Mouse (Mus musculus) hindbrain, embryonic 15.5 days (tissue): ENCODE measurements at regions not wholly inside any gene's neighbourhood (a gene's known extent, or its start where the extent isn't known, plus 50 kb on each side); places are given as distances from the start of the nearest gene placed in this dataset.

ENCODE experiments used
- ATAC-seq: fragments of 200-750 bp; cut with Nextera tagmentation; 2 replicates; pipeline ENCODE4 v1.8.0; 2017; ENCODE audit warnings: low read depth, moderate number of reproducible peaks, moderate TSS enrichment; ENCODE audit not compliant: low FRiP score
- H3K27ac ChIP-seq: fragments of 300-500 bp; sonication (generic); replicated peaks from 2 replicates; pipeline ENCODE4 v1.5.1; 2015; ENCODE audit warnings: mild to moderate bottlenecking, inconsistent platforms
- H3K27me3 ChIP-seq: fragments of 300-500 bp; sonication (generic); 2 replicates; pipeline ENCODE4 v1.6.1; 2015; ENCODE audit warnings: control low read depth, inconsistent platforms
- H3K36me3 ChIP-seq: fragments of 300-500 bp; sonication (generic); 2 replicates; pipeline ENCODE4 v1.6.1; 2015; ENCODE audit warnings: control low read depth, inconsistent platforms
- H3K4me1 ChIP-seq: fragments of 300-500 bp; sonication (generic); replicated peaks from 2 replicates; pipeline ENCODE4 v1.6.1; 2015; ENCODE audit warnings: control low read depth, inconsistent platforms
- H3K4me2 ChIP-seq: fragments of 300-500 bp; sonication (generic); 2 replicates; pipeline ENCODE4 v1.6.1; 2015; ENCODE audit warnings: moderate library complexity, mild to moderate bottlenecking, inconsistent platforms
- H3K4me3 ChIP-seq: fragments of 300-500 bp; sonication (generic); 2 replicates; pipeline ENCODE4 v1.5.1; 2015; ENCODE audit warnings: mild to moderate bottlenecking, inconsistent platforms
- H3K9ac ChIP-seq: fragments of 300-500 bp; sonication (generic); 2 replicates; pipeline ENCODE4 v1.6.1; 2015; ENCODE audit warnings: inconsistent platforms
- H3K9me3 ChIP-seq: fragments of 300-500 bp; sonication (generic); 2 replicates; pipeline ENCODE4 v1.6.1; 2016; ENCODE audit warnings: control low read depth, inconsistent platforms
- WGBS: fragments of 180-500 bp; shearing (Covaris S2); methylation state at CpG from one replicate; pipeline ENCODE4 v1.1.7; 2015; 5-methylcytosine and 5-hydroxymethylcytosine counted together

DNA sequence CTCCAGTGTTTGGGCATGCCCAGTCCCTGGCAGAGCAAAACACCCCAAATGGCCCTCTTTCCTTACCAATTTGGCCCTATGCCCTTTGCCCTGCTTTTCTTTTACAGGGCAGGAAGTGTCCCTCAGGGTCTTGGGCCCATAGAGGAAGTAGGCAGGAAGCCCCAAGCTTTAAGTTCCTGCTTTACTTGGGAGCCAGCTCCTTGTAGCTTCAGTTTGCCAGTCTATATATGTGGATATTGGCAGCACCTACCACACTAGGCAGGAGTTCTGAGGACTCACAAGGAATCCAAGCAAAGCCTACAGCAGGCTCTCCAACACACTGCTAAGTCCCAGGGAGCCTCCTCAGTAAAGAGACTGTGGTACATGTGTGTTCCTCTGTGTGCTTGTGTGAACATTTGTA lies 84.2 kb downstream of the Cstad start:
- no peak overlapping the region for H3K4me2 ChIP-seq
- no peak for ATAC-seq
- no peaks in the 10 kb centered on the region for H3K27me3 ChIP-seq
- H3K9ac ChIP-seq: no peak overlapping the region
- no peaks in the 10 kb centered on the region for H3K9me3 ChIP-seq
- no peak overlapping the region for H3K4me3 ChIP-seq
- no peak overlapping the region for H3K27ac ChIP-seq
- H3K36me3 ChIP-seq: no peaks in the 10 kb centered on the region
- peaks cover 35% of the 10 kb centered on the region for H3K4me1 ChIP-seq

DNA sequence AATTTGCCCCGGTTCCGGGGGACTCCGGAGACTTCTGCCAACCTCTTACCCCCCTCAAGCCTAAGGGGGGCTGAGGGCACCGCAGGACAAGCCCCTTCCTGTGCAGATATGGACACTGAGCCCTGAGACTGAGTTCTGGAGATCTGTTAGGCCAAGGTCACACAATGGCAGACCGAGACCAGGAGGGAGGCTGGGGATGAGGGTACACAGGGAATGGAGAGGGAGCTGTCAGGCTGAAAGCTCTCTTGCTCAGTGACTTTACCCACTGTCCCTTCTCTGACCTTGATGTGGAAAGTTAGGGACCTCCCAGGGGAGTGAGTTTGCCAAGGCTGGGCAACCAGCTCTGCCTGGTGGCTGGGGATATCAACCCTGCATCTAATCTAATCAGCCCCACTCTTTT lies 82.7 kb downstream of the Cstad start:
- peak overlapping the region; percentile 96 for H3K27ac ChIP-seq
- H3K9ac ChIP-seq: peak overlapping the region; percentile 47
- H3K4me1 ChIP-seq: peaks cover 31% of the 10 kb centered on the region
- no peaks in the 10 kb centered on the region for H3K9me3 ChIP-seq
- ATAC-seq: peak; percentile 7; the same call in 1 of the 2 replicates
- no peaks in the 10 kb centered on the region for H3K27me3 ChIP-seq
- H3K36me3 ChIP-seq: no peaks in the 10 kb centered on the region
- peak overlapping the region; percentile 59 for H3K4me2 ChIP-seq
- H3K4me3 ChIP-seq: peak overlapping the region; percentile 27
- 5% methylated on average over 5 of the region's 5 CpGs for WGBS

DNA sequence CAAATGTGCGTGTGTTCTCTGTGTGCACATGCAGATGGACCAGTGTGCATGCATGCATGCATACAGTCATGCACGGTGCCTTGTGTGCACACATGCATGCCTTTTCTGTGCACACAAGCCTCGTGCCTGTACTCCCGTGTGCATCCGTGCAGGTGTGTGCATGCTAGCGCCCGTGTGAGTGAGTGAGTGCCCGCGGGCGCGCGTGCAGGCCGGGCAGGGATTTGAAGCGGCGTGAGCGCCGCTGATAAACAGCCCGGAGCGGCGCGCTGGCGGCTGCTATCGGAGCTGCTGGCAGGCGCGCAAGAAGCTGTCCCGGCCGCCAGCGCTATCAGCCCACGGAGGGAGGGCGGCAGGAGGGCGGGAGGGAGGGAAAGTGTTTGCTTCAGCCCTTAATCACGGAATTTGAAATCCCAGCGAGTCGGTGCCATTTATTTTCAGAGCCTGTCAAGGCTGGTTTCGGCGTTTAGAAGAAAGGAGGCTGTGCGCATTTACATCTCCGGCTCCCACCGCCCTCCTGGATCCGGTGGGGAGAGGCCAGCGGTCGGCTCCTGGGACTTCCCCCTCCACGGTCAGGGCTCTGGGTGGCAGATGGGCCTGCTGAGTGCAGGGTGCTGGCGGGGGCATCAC lies 82.1 kb downstream of the Cstad start:
- Histone ChIP-seq H3K9ac (peak overlapping the region; percentile 47), H3K4me1 (peaks cover 26% of the 10 kb centered on the region), H3K4me2 (peak overlapping the region; percentile 59), H3K27ac (peak overlapping the region; percentile 96), H3K4me3 (peak overlapping the region; percentile 27), H3K27me3 (no peaks in the 10 kb centered on the region), H3K9me3 (no peaks in the 10 kb centered on the region), H3K36me3 (no peaks in the 10 kb centered on the region)
- WGBS: under 1% methylated on average over 44 of the region's 44 CpGs
- ATAC-seq: peak; percentile 91

DNA sequence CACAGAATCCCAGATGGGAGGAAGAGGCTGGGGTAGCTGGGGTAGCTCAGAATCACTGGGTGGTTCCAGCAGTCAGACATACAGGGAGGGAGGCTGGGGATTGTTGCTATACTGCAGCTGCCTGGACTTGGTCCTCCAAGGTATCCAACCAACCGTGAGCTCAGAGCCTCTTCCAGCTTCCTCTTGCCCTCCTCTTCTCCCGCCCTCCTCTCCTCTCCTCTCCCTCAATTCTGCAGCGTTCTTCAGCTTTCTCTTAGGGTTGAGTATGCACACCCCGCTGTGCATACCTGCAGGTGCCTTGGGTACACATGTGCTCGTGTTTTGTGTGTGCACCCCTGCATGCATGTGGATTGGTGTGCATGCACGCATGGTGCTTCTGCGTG lies 81.6 kb downstream of the Cstad start:
- Histone ChIP-seq H3K27me3 (no peaks in the 10 kb centered on the region), H3K4me2 (peak overlapping the region; percentile 59), H3K27ac (peak overlapping the region; percentile 96), H3K36me3 (no peaks in the 10 kb centered on the region), H3K4me1 (peaks cover 26% of the 10 kb centered on the region), H3K4me3 (peak overlapping the region; percentile 27), H3K9ac (peak overlapping the region; percentile 47), H3K9me3 (no peaks in the 10 kb centered on the region)
- peak; percentile 51 for ATAC-seq
- 7% methylated on average over 7 of the region's 7 CpGs for WGBS

DNA sequence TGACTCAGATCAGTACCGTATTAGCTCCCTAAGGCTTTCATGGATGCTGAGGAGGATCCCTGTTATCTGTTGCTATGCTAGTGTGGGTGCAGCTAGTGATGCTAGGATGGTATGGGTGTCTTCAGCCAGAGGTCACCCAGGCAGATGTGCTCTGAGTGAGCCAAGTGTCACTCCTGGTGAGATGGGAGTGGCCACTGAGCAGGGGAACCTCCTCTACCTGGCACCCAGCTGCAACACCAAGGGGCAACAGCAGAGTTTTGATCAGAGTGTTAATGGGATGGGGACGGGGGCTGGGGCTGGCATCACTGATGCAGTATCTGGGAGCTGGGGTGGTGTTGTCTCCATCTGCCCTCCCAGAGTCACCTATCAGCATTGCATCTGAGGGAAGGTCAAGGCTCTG lies 81.0 kb downstream of the Cstad start:
- Histone ChIP-seq H3K27me3 (no peaks in the 10 kb centered on the region), H3K4me2 (no peak overlapping the region), H3K4me1 (peaks cover 32% of the 10 kb centered on the region), H3K9me3 (no peaks in the 10 kb centered on the region), H3K36me3 (no peaks in the 10 kb centered on the region), H3K4me3 (no peak overlapping the region), H3K27ac (peak overlapping the region; percentile 96), H3K9ac (no peak overlapping the region)
- 85% methylated on average over 2 of the region's 2 CpGs for WGBS
- ATAC-seq: 0 out of 2 replicates have a peak, but pooled peaks have one; percentile 1

DNA sequence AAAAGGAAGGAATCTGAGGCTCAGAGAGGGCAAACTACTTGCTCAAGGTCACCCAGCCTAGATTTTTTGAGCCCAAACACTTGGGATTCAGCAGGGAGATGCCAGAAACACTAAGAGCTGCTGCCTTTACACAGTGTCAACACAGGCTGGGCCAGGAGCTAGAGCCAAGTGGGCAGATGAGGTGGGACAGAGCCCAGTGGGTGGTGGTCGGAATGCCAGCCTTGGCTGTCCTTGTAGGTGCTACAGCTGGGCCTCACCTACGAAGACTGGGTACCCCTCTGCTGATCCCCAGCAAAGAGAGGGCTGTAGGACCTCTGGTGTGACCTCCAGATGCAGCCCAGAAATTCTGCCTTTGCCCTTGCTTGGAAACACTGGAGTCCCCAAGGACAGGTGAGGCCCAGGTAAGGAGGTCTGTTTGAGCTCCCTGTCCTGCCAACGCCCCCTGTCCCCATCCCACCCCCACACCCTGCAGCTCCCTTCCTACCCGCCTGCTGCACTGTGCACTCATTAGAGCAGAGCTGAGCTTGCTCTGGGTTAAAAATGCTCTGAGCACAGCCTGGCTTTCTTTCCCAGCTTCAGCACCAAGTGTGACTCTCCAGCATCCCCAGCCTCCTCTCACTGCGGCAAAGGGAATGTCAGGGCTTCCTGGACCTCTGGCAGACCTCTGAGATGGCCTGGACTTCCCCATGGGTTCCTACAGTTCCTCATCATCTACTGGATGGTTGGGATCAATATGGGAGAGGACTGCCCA lies 76.2 kb downstream of the Cstad start:
- no peaks in the 10 kb centered on the region for H3K9me3 ChIP-seq
- no peak overlapping the region for H3K9ac ChIP-seq
- no peaks in the 10 kb centered on the region for H3K27me3 ChIP-seq
- no peak overlapping the region for H3K4me3 ChIP-seq
- 72% methylated on average over 5 of the region's 5 CpGs for WGBS
- peak overlapping the region; percentile 69 for H3K27ac ChIP-seq
- no peak for ATAC-seq
- H3K36me3 ChIP-seq: no peaks in the 10 kb centered on the region
- no peak overlapping the region for H3K4me2 ChIP-seq
- peaks cover 36% of the 10 kb centered on the region for H3K4me1 ChIP-seq

DNA sequence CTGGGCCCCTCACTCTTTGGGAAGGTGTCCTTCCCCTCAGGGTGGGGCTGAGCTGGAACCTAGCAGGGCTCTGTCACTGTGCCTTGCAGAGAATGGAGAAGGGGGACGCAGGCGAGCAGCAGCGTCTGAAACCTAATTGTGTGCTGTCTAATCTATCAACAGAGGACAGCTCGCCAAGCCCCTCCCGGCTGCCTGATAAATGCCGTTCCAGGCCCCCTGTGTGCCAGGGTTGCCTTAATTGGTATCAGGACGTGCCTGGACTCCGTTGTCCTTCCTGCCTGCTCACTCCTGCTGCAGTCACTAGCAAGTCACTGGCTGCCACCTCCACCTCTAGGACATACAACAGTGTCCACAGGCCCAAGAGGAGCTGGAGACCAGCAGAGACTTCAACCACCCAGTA lies 72.6 kb downstream of the Cstad start:
- H3K4me2 ChIP-seq: no peak overlapping the region
- no peak overlapping the region for H3K9ac ChIP-seq
- H3K4me1 ChIP-seq: peaks cover 32% of the 10 kb centered on the region
- peak overlapping the region; percentile 58 for H3K27ac ChIP-seq
- H3K9me3 ChIP-seq: no peaks in the 10 kb centered on the region
- H3K4me3 ChIP-seq: no peak overlapping the region
- H3K27me3 ChIP-seq: no peaks in the 10 kb centered on the region
- WGBS: 2% methylated on average over 8 of the region's 8 CpGs
- 0 out of 2 replicates have a peak, but pooled peaks have one; percentile 37 for ATAC-seq
- H3K36me3 ChIP-seq: no peaks in the 10 kb centered on the region

DNA sequence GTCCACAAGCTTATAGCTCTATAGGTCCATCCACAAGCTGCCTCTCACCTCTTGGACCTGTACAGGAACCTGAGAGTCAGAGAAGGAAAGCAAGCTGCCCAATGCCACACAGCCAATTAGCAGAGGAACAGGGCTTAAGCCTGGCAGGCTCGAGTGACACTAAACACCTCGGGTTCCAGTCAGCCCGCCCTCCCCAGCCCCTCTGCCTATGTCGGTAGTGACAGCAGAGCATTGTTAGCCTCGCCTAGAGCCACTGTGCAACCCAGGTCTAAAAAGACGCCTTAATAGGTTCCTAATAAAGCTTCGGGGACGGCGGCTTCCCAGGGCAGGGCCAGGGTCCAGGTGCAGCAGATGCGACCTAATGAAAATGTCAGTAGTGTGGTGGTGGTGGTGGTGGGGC lies 66.3 kb downstream of the Cstad start:
- H3K4me2 ChIP-seq: no peak overlapping the region
- no peak overlapping the region for H3K4me3 ChIP-seq
- peak overlapping the region; percentile 3; the same call in 1 of the 2 replicates for H3K9ac ChIP-seq
- no peak for ATAC-seq
- peak overlapping the region; percentile 99 for H3K27ac ChIP-seq
- H3K36me3 ChIP-seq: no peaks in the 10 kb centered on the region
- H3K4me1 ChIP-seq: peaks cover 56% of the 10 kb centered on the region
- H3K27me3 ChIP-seq: no peaks in the 10 kb centered on the region
- WGBS: 22% methylated on average over 10 of the region's 10 CpGs
- H3K9me3 ChIP-seq: no peaks in the 10 kb centered on the region

DNA sequence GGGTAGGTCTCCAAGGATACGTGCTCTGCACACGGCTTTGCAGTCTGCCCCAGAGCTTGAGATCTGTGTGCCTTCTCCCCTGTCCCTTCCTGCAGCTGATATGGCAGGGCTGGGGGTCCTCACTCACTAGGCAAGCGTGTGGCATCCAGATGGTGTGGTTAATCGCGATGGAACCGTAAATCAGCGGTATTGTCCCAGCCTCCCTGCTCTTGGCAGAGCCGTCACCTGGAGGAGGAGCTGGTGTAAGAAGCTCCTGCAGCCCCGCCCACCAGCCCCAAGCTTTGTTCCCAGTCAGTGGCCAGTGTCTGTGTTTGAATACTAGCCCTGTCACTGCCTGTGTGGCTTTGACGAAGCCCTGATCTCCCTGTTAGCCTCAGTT lies 65.8 kb downstream of the Cstad start:
- ATAC-seq: peak; percentile 10; the same call in 1 of the 2 replicates
- H3K27me3 ChIP-seq: no peaks in the 10 kb centered on the region
- H3K4me3 ChIP-seq: no peak overlapping the region
- no peaks in the 10 kb centered on the region for H3K9me3 ChIP-seq
- H3K9ac ChIP-seq: peak overlapping the region; percentile 3; the same call in 1 of the 2 replicates
- H3K4me1 ChIP-seq: peaks cover 56% of the 10 kb centered on the region
- no peaks in the 10 kb centered on the region for H3K36me3 ChIP-seq
- peak overlapping the region; percentile 99 for H3K27ac ChIP-seq
- 9% methylated on average over 10 of the region's 10 CpGs for WGBS
- 0 out of 2 replicates have a peak overlapping the region, but pooled peaks have one; percentile 5 for H3K4me2 ChIP-seq

DNA sequence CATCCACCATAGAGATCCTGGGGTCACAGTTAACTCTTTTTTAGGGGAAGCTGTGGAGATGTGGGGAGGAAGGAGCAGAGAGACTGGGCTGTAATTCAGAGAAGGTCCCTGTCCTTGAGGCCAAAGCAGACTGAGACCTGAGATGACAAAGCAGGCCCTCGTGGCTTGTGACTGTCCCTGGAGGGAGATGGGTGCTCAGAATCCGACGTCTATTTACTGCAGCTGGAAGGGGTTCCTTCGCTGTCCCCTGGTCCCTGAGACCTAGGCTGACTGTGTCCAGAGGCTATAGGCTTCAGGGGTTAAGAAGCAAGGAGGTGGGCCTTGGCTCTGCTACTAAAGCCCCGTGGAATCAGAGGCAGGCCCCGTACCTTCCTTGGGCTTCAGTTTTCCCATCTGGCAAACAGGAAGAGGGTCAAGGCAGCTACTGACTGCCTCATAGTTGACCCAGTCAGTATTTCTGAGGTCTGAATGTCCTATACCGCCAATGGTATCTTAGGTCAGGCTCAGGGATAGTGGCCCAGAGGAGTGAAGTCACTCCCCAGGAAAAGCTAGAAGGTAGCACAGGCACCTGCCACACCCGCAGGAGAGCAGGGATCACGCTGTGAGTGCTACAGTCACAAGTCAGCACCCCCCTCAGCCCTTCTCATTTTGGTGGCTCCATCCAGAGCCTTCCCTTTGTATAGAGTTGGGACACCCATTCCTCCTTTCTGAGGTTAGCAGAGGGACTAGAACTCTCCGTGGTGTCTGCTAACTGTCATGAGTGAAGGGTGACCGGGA lies 65.2 kb downstream of the Cstad start:
- Histone ChIP-seq H3K4me3 (no peak overlapping the region), H3K4me1 (peaks cover 58% of the 10 kb centered on the region), H3K27me3 (no peaks in the 10 kb centered on the region), H3K27ac (peak overlapping the region; percentile 99), H3K4me2 (0 out of 2 replicates have a peak overlapping the region, but pooled peaks have one; percentile 5), H3K9me3 (no peaks in the 10 kb centered on the region), H3K9ac (peak overlapping the region; percentile 33; the same call in 1 of the 2 replicates), H3K36me3 (no peaks in the 10 kb centered on the region)
- no peak for ATAC-seq
- WGBS: 30% methylated on average over 11 of the region's 11 CpGs

DNA sequence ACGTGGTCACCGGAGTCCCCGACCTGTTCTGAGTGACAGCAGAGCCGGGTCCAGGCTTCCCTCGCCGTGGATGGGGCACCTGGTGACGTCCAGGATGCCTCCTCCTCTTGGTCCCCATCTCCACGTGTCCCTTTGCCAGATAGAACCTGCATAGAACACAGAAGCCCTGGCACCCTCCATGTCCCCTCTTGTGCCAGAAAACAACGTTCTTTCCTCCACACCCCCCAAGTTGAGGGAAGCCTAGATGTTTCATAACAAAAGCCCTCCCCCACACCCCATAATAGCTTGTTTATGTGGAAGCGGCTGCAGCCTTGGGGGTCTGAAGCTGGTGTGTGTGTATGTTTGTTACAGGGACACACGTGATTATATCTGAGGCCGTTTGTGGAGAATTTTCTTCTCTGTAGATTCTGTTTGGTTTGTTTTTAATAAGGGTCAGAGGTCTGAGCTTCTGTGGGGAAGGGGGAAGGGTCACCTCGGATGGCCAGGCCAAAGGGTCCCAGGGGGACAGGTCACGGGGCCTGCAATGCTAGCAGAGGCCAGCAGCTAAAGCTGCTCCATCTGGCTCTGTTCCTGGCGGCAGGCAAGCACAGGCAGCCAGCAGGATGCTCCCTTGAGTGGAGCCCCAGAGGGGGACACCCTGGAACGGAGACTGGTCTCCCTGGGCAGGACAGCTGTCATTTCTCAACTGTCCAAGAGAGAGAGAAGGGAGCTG lies 64.2 kb downstream of the Cstad start:
- peak overlapping the region; percentile 99 for H3K27ac ChIP-seq
- peak; percentile 66 for ATAC-seq
- peak overlapping the region; percentile 57 for H3K4me2 ChIP-seq
- 2% methylated on average over 16 of the region's 16 CpGs for WGBS
- no peaks in the 10 kb centered on the region for H3K27me3 ChIP-seq
- H3K36me3 ChIP-seq: no peaks in the 10 kb centered on the region
- peak overlapping the region; percentile 16 for H3K4me3 ChIP-seq
- H3K9ac ChIP-seq: peak overlapping the region; percentile 33
- H3K4me1 ChIP-seq: peaks cover 68% of the 10 kb centered on the region
- H3K9me3 ChIP-seq: no peaks in the 10 kb centered on the region
